Mouse (Mus musculus) hindbrain, embryonic 11.5 days (tissue): Measurements from ENCODE around the gene Ippk. TPM values are rescaled to one million over a fixed set of nuclear protein-coding genes. Genes with fewer than 3 reads are reported as not detected.

ENCODE experiments used
- ATAC-seq: fragments of 200-750 bp; cut with Nextera tagmentation; 2 replicates; pipeline ENCODE4 v1.8.0; 2017; ENCODE audit warnings: mild to moderate bottlenecking, moderate TSS enrichment, moderate library complexity; ENCODE audit not compliant: low FRiP score
- DNase-seq: peaks from one replicate; pipeline ENCODE4 v3.0.0-alpha.2; 2015; ENCODE audit warnings: low spot score
- H3K27ac ChIP-seq: fragments of 300-500 bp; sonication (generic); 2 replicates; pipeline ENCODE4 v1.5.1; 2014; ENCODE audit warnings: mild to moderate bottlenecking, low read depth, low read length
- H3K27me3 ChIP-seq: fragments of 300-500 bp; sonication (generic); 2 replicates; pipeline ENCODE4 v1.6.1; 2014; ENCODE audit warnings: mild to moderate bottlenecking, low read length, moderate library complexity, mixed read lengths; ENCODE audit not compliant: control insufficient read depth, insufficient read depth
- H3K36me3 ChIP-seq: fragments of 300-500 bp; sonication (generic); 2 replicates; pipeline ENCODE4 v1.6.1; 2014; ENCODE audit warnings: mild to moderate bottlenecking, low read length, moderate library complexity, mixed read lengths; ENCODE audit not compliant: control insufficient read depth, insufficient read depth
- H3K4me1 ChIP-seq: fragments of 300-500 bp; sonication (generic); replicated peaks from 2 replicates; pipeline ENCODE4 v1.6.1; 2014; ENCODE audit warnings: low read length, mixed read lengths; ENCODE audit not compliant: control insufficient read depth, insufficient read depth
- H3K4me2 ChIP-seq: fragments of 300-500 bp; sonication (generic); replicated peaks from 2 replicates; pipeline ENCODE4 v1.6.1; 2014; ENCODE audit warnings: mild to moderate bottlenecking, low read depth, low read length
- H3K4me3 ChIP-seq: fragments of 300-500 bp; sonication (generic); 2 replicates; pipeline ENCODE4 v1.5.1; 2014; ENCODE audit warnings: low read depth, low read length
- H3K9ac ChIP-seq: fragments of 300-500 bp; sonication (generic); 2 replicates; pipeline ENCODE4 v1.6.1; 2014; ENCODE audit warnings: low read depth, low read length
- H3K9me3 ChIP-seq: fragments of 300-500 bp; sonication (generic); 2 replicates; pipeline ENCODE4 v1.6.1; 2016; ENCODE audit warnings: low read length; ENCODE audit not compliant: control insufficient read depth
- WGBS: fragments of 180-500 bp; shearing (Covaris S2); extraction: QIAGEN DNeasy Blood & Tissue Kit; methylation state at CpG from one replicate; pipeline ENCODE4 v1.1.7; 2014; 5-methylcytosine and 5-hydroxymethylcytosine counted together
- polyA plus RNA-seq: library from polyadenylated mRNA; unstranded; fragments of >200 nt; fragmentation: Nextera tagmentation; extraction: Ambion mirVana; gene quantifications from 2 replicates; pipeline ENCODE4 v1.2.1, GENCODE M21; 2014

The Ippk gene
- polyA plus RNA-seq, 1 experiment from 2014 or later: 14.6 TPM

GRCm38 (mm10) chr13:49407795-49408194 is 13.3 kb upstream of the Ippk start:
- no peak overlapping the region for H3K9ac ChIP-seq
- DNase-seq: no peak
- no peak overlapping the region for H3K4me2 ChIP-seq

GRCm38 (mm10) chr13:49421606-49421917 is 513 bp downstream of the Ippk start:
- no peak overlapping the region for H3K27ac ChIP-seq

More at GRCm38 (mm10) chr13:49407795-49408194, 13.3 kb upstream of the Ippk start:
- Histone ChIP-seq H3K4me1 (no peaks in the 10 kb centered on the region), H3K36me3 (no peaks in the 10 kb centered on the region), H3K4me3 (no peak overlapping the region), H3K27ac (no peak overlapping the region), H3K9me3 (no peaks in the 10 kb centered on the region), H3K27me3 (no peaks in the 10 kb centered on the region)
- ATAC-seq: no peak

GRCm38 (mm10) chr13:49421959-49422358 is 910 bp downstream of the Ippk start:
- peak overlapping the region; percentile 77; the same call in 1 of the 2 replicates for H3K9ac ChIP-seq
- H3K4me2 ChIP-seq: peak overlapping the region; percentile 93
- H3K9me3 ChIP-seq: no peaks in the 10 kb centered on the region
- no peaks in the 10 kb centered on the region for H3K27me3 ChIP-seq
- no peaks in the 10 kb centered on the region for H3K36me3 ChIP-seq
- H3K4me3 ChIP-seq: peak overlapping the region; percentile 63
- 37% methylated on average over 4 of the region's 4 CpGs for WGBS
- ATAC-seq (no peak), DNase-seq (no peak)
- H3K4me1 ChIP-seq: peaks cover 4% of the 10 kb centered on the region; the same call in 1 of the 2 replicates
- H3K27ac ChIP-seq: no peak overlapping the region

More at GRCm38 (mm10) chr13:49421606-49421917, 513 bp downstream of the Ippk start:
- Histone ChIP-seq H3K4me3 (peak overlapping the region; percentile 63), H3K9ac (peak overlapping the region; percentile 77), H3K9me3 (no peaks in the 10 kb centered on the region), H3K36me3 (no peaks in the 10 kb centered on the region), H3K4me2 (peak overlapping the region; percentile 93), H3K4me1 (peaks cover 4% of the 10 kb centered on the region; the same call in 1 of the 2 replicates), H3K27me3 (no peaks in the 10 kb centered on the region)
- WGBS: 1% methylated on average over 15 of the region's 15 CpGs
- no peak; the same call in 1 of the 2 replicates for ATAC-seq
- DNase-seq: peak; percentile 44

- ATAC-seq (no peak), DNase-seq (no peak)
- H3K4me1 ChIP-seq: peaks cover 4% of the 10 kb centered on the region; the same call in 1 of the 2 replicates
- H3K9ac ChIP-seq: no peak overlapping the region
- no peak overlapping the region for H3K4me2 ChIP-seq
- H3K9me3 ChIP-seq: no peaks in the 10 kb centered on the region
- H3K27ac ChIP-seq: no peak overlapping the region
- 87% methylated on average over 3 of the region's 3 CpGs for WGBS
- no peak overlapping the region for H3K4me3 ChIP-seq
- H3K27me3 ChIP-seq: no peaks in the 10 kb centered on the region
- no peaks in the 10 kb centered on the region for H3K36me3 ChIP-seq
Measured at GRCm38 (mm10) chr13:49426736-49427135, 5.7 kb downstream of the Ippk start.

GRCm38 (mm10) chr13:49428042-49428675 is 7.1 kb downstream of the Ippk start:
- no peak overlapping the region for H3K27ac ChIP-seq
- no peak overlapping the region for H3K4me2 ChIP-seq
- H3K4me1 ChIP-seq: no peaks in the 10 kb centered on the region
- no peaks in the 10 kb centered on the region for H3K27me3 ChIP-seq
- H3K36me3 ChIP-seq: no peaks in the 10 kb centered on the region
- no peak overlapping the region for H3K4me3 ChIP-seq
- no peak for DNase-seq
- H3K9ac ChIP-seq: no peak overlapping the region
- 96% methylated on average over 1 of the region's 1 CpGs for WGBS
- no peaks in the 10 kb centered on the region for H3K9me3 ChIP-seq
- no peak for ATAC-seq

GRCm38 (mm10) chr13:49430529-49430928 is 9.5 kb downstream of the Ippk start:
- H3K9ac ChIP-seq: no peak overlapping the region
- no peak for DNase-seq
- no peak overlapping the region for H3K4me3 ChIP-seq
- no peak overlapping the region for H3K4me2 ChIP-seq
- ATAC-seq: no peak
- no peaks in the 10 kb centered on the region for H3K4me1 ChIP-seq
- WGBS: 79% methylated on average over 4 of the region's 4 CpGs
- H3K36me3 ChIP-seq: no peaks in the 10 kb centered on the region
- H3K9me3 ChIP-seq: no peaks in the 10 kb centered on the region
- H3K27ac ChIP-seq: no peak overlapping the region
- no peaks in the 10 kb centered on the region for H3K27me3 ChIP-seq

- H3K36me3 ChIP-seq: no peaks in the 10 kb centered on the region
Measured at GRCm38 (mm10) chr13:49433268-49434029, 12.4 kb downstream of the Ippk start.

GRCm38 (mm10) chr13:49435745-49436144 is 14.7 kb downstream of the Ippk start:
- no peaks in the 10 kb centered on the region for H3K9me3 ChIP-seq
- no peaks in the 10 kb centered on the region for H3K4me1 ChIP-seq
- no peak overlapping the region for H3K4me3 ChIP-seq
- no peak overlapping the region for H3K4me2 ChIP-seq
- no peak overlapping the region for H3K27ac ChIP-seq
- no peaks in the 10 kb centered on the region for H3K27me3 ChIP-seq
- WGBS: 92% methylated on average over 1 of the region's 1 CpGs
- no peak overlapping the region for H3K9ac ChIP-seq
- ATAC-seq (no peak), DNase-seq (no peak)
- H3K36me3 ChIP-seq: no peaks in the 10 kb centered on the region

More at GRCm38 (mm10) chr13:49433268-49434029, 12.4 kb downstream of the Ippk start:
- Histone ChIP-seq H3K9ac (no peak overlapping the region), H3K9me3 (no peaks in the 10 kb centered on the region), H3K4me1 (no peaks in the 10 kb centered on the region), H3K4me3 (no peak overlapping the region), H3K27me3 (no peaks in the 10 kb centered on the region), H3K27ac (no peak overlapping the region), H3K4me2 (no peak overlapping the region)
- DNase-seq (no peak), ATAC-seq (no peak)
- WGBS: 87% methylated on average over 2 of the region's 2 CpGs

GRCm38 (mm10) chr13:49436170-49436569 is 15.1 kb downstream of the Ippk start:
- Histone ChIP-seq H3K4me3 (no peak overlapping the region), H3K4me2 (no peak overlapping the region), H3K9me3 (no peaks in the 10 kb centered on the region), H3K27ac (no peak overlapping the region), H3K9ac (no peak overlapping the region), H3K4me1 (no peaks in the 10 kb centered on the region), H3K27me3 (no peaks in the 10 kb centered on the region), H3K36me3 (no peaks in the 10 kb centered on the region)
- DNase-seq: no peak
- 83% methylated on average over 4 of the region's 4 CpGs for WGBS
- ATAC-seq: no peak
